Mouse (Mus musculus): Measurements from ENCODE around the gene Agrp.
A peak's percentile ranks its signal among the peaks of the same experiment; 100 is the strongest.

Agrp gene

DNA sequence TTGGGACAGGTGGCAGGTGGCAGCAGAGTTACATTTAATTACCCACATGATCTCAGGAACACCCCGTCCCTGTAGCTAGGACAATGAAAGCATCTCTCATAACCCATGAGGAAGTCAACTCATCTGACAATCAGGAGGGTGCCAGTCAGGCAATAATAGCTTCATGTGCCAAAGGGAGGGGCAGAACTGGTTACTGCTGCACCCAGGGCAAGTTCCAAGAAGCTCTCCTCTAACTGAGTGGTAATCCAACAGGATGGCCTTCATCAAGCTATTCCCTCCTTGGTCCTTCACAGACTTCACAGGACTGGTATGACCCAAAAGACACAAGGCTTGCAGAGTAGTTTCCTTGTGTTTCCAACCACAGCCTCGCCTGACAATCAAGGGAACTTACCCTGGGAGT is 87.1 kb downstream of the Agrp start:
- no peak for DNase-seq (ENCODE audit: low read depth, low spot score)

DNA sequence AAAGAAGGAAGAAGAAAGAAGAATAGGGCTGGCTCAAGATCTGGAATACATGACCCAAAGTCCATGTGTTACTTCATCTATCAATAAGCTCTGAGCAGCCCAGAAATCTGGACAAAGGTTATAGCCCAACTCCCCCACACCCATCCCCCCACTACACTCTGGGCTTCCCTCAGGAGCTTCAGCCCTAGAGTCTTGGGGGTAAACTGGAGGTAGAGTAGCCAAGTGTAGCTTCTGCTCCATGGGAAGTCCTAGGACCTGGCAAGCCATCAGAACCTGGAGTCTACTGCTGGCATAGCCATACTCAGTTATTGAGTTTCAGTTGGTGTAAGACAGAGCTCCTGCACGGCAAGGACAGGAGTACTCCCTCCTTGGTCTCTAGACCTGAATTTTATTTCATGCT is 87.7 kb downstream of the Agrp start:
- DNase-seq (ENCODE audit: low read depth, low spot score) = no peak

- no peak for DNase-seq (ENCODE audit: low read depth, low spot score)
Measured at GRCm38 (mm10) chr8:105546384-105547350, 90.5 kb downstream of the Agrp start.

GRCm38 (mm10) chr8:105545249-105545648 is 91.9 kb downstream of the Agrp start:
- no peak for DNase-seq (ENCODE audit: low read depth, low spot score)

DNA sequence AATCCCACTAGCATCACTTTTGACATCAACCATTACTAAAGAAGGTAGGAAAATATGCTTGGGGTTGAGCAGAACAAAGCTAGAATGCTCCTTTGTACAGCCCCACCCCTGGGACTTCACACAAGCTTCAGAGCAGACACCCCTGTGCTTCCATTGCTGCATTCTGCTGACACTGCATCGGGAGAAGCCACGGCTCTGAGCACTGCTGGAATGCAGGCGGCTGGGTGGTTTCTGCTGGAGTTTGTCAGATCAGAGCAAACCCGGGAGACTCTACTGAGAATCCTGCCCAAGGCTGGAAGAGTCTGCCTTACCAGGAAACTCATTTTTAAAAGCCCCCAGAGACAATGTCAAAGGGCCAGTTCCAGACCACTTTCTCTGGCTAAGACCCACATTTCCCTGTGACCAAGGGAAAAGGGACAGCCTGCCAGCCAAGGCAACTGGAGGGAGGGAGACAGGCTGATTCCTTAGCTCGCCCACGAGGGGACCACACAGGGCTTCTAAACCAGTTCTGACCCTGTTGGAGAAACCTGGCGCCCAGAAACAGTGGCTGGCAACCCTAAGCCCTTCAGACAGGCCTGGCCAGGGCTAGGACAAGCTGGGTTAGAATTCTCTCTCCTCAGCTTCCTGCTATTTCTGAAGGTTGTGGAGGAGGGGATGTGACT is 92.5 kb downstream of the Agrp start:
- no peak for DNase-seq (ENCODE audit: low read depth, low spot score)

DNA sequence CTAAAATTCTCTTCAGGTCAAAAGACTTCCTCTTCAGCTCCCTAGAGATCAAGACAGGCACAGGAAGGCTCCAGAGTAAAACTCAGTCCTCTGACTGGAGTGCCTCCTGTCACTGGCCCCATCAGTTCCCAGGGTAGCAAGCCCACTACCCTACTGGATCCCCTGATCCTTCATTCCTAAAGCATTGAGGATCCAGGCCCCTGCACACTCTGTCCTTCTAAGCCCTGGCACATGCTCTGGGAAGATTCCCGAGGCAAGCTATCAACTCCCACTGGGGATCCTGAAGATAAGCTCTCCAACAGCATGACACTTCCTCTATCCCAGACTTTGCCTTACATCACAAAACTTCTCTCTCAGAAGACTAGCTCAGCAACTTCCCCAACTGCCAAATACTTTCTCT is 93.5 kb downstream of the Agrp start:
- DNase-seq (ENCODE audit: low read depth, low spot score) = no peak

DNA sequence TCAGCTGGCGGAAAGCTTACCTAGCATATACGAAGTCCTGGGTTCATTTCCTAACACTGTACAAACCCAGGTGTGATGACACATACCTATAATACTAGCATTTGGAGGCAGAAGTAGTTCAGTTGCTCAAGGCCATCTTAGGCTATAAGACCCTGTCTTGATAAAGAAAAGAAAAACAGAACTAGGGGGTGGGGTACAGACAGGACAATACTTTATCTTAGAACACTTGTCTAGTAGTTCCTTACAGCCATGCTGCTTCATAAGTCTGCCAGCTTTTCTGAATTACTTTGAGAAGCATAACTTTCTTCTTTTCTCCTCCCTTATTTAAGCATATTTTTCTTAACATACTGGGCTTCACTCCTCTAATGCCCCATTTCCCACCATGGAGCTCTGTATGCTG is 94.4 kb downstream of the Agrp start:
- no peak for DNase-seq (ENCODE audit: low read depth, low spot score)

- DNase-seq (ENCODE audit: low read depth, low spot score) = no peak
Measured at GRCm38 (mm10) chr8:105542032-105542656, 95.0 kb downstream of the Agrp start.

GRCm38 (mm10) chr8:105538940-105539339 is 98.3 kb downstream of the Agrp start:
- no peak for DNase-seq (ENCODE audit: low read depth, low spot score)

DNA sequence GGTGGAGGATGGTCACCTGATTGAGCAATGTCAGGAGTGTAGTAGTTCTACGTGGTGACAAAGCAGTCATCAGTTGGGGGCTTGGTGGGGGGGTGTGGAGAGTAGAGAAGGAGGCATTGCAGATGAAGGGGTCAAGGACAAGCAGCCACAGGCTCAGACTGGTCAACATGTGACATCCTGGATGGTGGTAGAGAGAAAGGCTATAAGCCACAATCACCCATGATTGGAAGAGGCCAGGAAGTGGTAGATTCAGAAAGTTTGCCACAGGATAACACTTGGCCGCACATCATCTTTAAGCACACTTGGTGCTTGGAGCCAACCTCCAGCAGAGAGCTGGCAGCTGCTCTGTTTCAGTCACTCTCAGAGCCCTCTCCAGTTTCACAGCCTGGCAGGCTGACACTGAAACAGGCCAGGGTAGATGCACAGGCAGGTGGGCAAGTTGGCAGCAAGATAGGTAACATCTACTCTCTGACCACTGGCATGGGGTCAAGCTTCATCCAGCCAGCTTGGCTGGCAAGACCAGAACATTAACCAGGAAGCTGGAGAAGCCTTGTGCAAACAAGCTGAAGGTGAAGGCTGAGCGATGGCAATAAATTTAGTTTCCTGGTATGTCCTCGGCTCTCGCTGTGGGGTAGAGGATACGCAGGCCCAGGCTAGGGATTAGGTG is 100.0 kb downstream of the Agrp start:
- no peak for DNase-seq (ENCODE audit: low read depth, low spot score)

DNA sequence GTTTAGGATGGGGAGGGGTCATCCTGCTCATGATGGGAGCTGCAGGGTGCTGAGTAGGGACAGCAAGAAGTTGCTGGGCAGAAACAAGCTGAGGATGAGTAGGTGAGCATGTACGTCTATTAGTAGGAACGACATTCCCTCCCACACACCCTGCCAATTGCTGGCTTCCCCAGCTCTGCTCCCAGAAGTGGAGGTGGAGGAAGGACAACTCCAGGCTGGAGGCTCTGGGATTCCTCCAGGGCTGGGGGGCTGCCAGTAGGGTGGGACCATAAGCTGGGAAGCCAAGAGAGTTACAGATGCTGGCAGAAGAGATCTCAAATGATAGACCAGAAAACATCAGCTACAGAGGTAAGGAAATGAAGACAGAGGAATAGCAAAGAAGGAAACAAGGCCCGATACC is 100.6 kb downstream of the Agrp start:
- DNase-seq (ENCODE audit: low read depth, low spot score) = no peak

- DNase-seq (ENCODE audit: low read depth, low spot score) = peak; percentile 79
Measured at GRCm38 (mm10) chr8:105533892-105534329, 103.3 kb downstream of the Agrp start.

DNA sequence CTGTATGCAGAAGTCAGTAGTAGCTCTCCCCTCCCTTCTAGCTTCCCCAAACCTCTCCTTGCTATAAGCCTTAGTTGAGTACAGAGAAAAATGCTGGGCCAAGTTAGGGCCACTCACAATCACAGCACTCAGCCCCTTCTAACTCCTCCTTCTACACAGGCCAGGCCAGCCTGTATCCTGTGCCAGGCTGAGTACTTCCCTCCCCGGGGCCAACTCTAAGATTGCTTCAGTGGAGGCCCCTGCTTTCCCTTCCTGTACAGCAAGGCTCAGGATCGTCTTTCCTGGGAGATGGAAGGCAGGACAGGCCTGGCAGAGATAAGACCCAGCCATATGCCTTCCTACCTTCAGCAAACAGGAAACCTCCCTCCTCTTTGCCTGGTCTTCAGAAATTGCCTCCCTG is 103.8 kb downstream of the Agrp start:
- no peak for DNase-seq (ENCODE audit: low read depth, low spot score)

- DNase-seq (ENCODE audit: low read depth, low spot score) = no peak
Measured at GRCm38 (mm10) chr8:105531774-105532173, 105.4 kb downstream of the Agrp start.

GRCm38 (mm10) chr8:105529271-105529670 is 107.9 kb downstream of the Agrp start:
- DNase-seq (ENCODE audit: low read depth, low spot score) = no peak

- no peak for DNase-seq (ENCODE audit: low read depth, low spot score)
Measured at GRCm38 (mm10) chr8:105528206-105528605, 109.0 kb downstream of the Agrp start.

DNA sequence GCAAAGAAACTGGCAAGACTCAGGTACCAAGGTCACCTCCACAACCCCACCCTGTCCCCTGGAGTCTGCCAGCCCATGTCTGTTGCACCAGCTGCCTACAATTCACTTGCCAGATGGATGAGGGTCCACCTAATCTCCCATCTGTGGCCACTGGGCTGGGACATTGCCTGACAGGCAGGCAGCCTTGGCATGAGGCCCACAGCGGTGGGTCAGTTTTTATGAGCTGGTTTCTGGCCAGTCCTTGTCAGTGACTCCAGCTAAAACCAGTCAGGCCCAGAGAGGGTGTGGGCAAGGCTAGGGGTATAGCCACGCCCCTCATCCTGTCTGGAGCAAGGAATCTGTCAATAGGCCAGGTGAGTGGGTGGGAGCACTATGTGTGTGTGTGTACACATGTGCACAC is 110.1 kb downstream of the Agrp start:
- DNase-seq (ENCODE audit: low read depth, low spot score) = no peak

- DNase-seq (ENCODE audit: low read depth, low spot score) = no peak
Measured at GRCm38 (mm10) chr8:105522890-105523289, 114.3 kb downstream of the Agrp start.

DNA sequence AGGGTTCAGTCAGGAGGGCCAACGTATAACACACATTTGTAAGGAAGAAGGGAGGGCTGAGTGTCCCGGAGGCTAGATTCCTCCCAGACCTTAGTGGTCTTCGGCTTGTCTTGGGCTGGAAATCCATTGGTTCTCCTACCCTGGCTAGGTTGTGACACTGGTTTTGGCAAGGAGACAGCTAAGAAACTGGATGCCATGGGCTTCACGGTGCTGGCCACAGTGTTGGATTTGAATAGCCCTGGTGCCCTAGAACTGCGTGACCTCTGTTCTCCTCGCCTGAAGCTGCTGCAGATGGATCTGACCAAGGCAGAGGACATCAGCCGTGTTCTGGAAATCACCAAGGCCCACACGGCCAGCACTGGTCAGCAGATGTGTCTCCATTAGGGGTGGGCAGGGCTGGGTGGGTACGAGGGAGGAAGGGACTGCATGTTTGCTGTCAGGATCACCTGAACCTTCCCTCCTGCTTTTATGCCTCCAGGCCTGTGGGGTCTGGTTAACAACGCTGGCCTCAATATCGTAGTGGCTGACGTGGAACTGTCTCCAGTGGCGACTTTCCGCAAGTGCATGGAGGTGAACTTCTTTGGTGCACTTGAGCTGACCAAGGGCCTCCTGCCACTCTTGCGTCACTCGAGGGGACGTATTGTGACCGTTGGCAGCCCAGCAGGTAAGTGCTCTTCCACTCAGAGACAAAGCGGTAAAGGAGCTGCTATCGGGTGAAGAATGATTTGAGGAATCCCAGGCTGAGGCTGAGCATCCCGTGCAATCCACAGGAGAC is 115.0 kb downstream of the Agrp start:
- no peak for DNase-seq (ENCODE audit: low read depth, low spot score)

DNA sequence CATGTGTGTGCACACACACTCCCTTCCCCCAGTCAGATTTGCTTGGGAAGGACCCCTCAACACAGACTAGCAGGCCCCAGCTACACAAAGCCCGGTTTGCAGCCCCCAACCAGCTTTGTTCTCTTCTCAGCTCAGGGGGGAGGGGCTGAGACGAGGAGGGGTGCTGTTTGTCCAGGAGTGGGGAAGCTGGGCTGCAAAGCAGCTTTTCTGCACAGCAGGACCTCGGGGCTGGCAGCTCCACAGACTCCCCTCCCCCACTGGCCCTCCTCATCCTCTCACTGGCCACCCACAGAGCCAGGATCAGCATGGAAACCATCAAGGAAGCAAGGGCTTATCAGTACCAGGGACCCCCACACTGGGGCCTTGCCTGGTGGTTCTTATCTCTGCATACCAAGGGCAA is 116.1 kb downstream of the Agrp start:
- DNase-seq (ENCODE audit: low read depth, low spot score) = peak; percentile 39

DNA sequence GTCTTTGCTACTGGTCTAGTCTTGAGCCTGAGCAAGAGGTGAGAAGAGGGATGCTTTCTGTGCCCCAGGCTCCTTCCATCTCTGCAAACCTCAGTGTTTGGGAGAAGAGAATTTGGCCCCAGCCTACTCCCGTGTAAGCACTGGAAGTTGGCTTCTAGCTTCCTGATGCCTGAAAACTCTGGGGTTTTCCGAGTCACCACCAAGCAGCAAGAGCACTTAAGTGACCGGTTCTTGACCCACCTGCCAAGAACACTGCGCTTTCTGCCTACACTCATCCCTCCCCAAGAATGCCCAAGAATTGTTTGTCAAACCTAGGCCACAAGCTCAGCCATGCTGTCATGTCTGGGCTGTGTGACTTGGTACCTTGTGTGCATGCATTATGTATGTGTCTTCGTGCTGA is 116.7 kb downstream of the Agrp start:
- no peak for DNase-seq (ENCODE audit: low read depth, low spot score)
